Mouse (Mus musculus): Measurements from ENCODE around the gene Tmem259.

Tmem259 gene

GRCm38 (mm10) chr10:80019471-80020131 is 35.5 kb upstream of the Tmem259 start:
- H3K9me3 ChIP-seq (ENCODE audit: low read length): no peaks in the 10 kb centered on the region
- TF ChIP-seq NANOG (IDR thresholded peaks at IDR 0.05; ENCODE audit: borderline replicate concordance, low read length) (no peak), POU5F1 (IDR thresholded peaks at IDR 0.05; ENCODE audit: borderline replicate concordance, low read length) (no peak)
- peaks cover 13% of the 10 kb centered on the region for H3K27me3 ChIP-seq (ENCODE audit: insufficient read depth, low read length)
- peak overlapping the region; percentile 72 for H3K4me3 ChIP-seq (replicated peaks; ENCODE audit: low read length)
- H3K4me1 ChIP-seq (replicated peaks; ENCODE audit: low read depth, low read length): peaks cover 96% of the 10 kb centered on the region
- H3K36me3 ChIP-seq (ENCODE audit: insufficient read depth, low read length): peaks cover 20% of the 10 kb centered on the region

DNA sequence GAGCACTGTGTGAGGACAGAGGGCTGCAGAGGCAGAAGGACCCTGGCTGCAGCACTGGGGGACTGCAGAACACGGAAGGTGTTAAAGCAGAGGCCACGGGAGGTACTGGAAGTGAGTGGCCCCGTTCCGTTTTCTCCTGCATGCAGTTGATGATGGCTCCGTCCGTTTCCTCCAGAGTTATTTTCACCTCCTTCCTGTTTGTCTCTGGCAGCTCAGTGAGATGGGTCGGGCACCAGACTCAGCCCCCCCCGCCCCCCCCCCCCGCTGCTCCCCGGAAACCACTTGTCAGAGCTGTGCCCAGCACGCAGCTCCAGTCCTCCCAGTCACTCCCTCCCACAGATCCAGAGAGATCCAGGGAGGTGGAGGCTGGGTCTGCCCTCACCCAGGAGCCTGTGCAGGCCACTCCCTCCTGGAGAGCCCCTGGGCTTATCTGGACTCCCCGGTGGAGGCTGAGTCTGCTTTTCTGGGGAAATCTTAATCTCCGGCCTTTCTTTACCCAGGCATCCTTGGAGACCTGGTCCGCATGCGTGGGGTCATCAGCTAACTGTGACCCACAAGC is 34.7 kb upstream of the Tmem259 start:
- peaks cover 20% of the 10 kb centered on the region for H3K36me3 ChIP-seq (ENCODE audit: insufficient read depth, low read length)
- peaks cover 96% of the 10 kb centered on the region for H3K4me1 ChIP-seq (replicated peaks; ENCODE audit: low read depth, low read length)
- no peaks in the 10 kb centered on the region for H3K9me3 ChIP-seq (ENCODE audit: low read length)
- TF ChIP-seq NANOG (IDR thresholded peaks at IDR 0.05; ENCODE audit: borderline replicate concordance, low read length) (no peak), CTCF (conservative IDR thresholded peaks at IDR 0.05; ENCODE audit: low read length) (no peak)
- H3K4me3 ChIP-seq (replicated peaks; ENCODE audit: low read length): peak overlapping the region; percentile 72
- H3K27me3 ChIP-seq (ENCODE audit: insufficient read depth, low read length): peaks cover 21% of the 10 kb centered on the region

DNA sequence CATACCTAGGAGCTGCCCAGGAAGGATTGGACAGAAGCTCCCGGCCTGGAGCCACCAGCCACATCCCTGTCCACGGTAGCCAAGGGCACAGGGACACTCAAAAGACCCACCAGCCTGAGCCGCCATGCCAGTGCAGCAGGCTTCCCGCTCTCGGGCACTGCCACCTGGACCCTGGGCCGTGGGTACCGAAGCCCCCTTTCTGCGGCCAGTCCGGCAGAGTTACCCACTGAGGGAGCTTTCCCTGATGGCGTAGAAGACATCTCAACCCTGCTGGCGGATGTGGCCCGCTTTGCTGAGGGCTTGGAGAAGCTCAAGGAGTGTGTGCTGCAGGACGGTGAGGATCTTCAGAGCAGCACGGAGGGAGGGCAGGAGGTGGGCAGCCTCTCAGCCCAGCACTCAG is 33.6 kb upstream of the Tmem259 start:
- H3K9me3 ChIP-seq (ENCODE audit: low read length): no peaks in the 10 kb centered on the region
- TF ChIP-seq POU5F1 (IDR thresholded peaks at IDR 0.05; ENCODE audit: borderline replicate concordance, low read length): no peak
- no peak for TF ChIP-seq NANOG (IDR thresholded peaks at IDR 0.05; ENCODE audit: borderline replicate concordance, low read length)
- TF ChIP-seq CTCF (conservative IDR thresholded peaks at IDR 0.05; ENCODE audit: low read length): no peak
- H3K4me3 ChIP-seq (replicated peaks; ENCODE audit: low read length): peak overlapping the region; percentile 58
- H3K36me3 ChIP-seq (ENCODE audit: insufficient read depth, low read length): peaks cover 19% of the 10 kb centered on the region
- peaks cover 31% of the 10 kb centered on the region for H3K27me3 ChIP-seq (ENCODE audit: insufficient read depth, low read length)
- H3K4me1 ChIP-seq (replicated peaks; ENCODE audit: low read depth, low read length): peaks cover 96% of the 10 kb centered on the region

GRCm38 (mm10) chr10:80017361-80017760 is 33.2 kb upstream of the Tmem259 start:
- Histone ChIP-seq H3K27me3 (ENCODE audit: insufficient read depth, low read length) (peaks cover 31% of the 10 kb centered on the region), H3K9me3 (ENCODE audit: low read length) (no peaks in the 10 kb centered on the region), H3K4me3 (replicated peaks; ENCODE audit: low read length) (peak overlapping the region; percentile 58), H3K4me1 (replicated peaks; ENCODE audit: low read depth, low read length) (peaks cover 96% of the 10 kb centered on the region), H3K36me3 (ENCODE audit: insufficient read depth, low read length) (peaks cover 16% of the 10 kb centered on the region)
- TF ChIP-seq CTCF (conservative IDR thresholded peaks at IDR 0.05; ENCODE audit: low read length) (no peak), POU5F1 (IDR thresholded peaks at IDR 0.05; ENCODE audit: borderline replicate concordance, low read length) (no peak), NANOG (IDR thresholded peaks at IDR 0.05; ENCODE audit: borderline replicate concordance, low read length) (no peak)

DNA sequence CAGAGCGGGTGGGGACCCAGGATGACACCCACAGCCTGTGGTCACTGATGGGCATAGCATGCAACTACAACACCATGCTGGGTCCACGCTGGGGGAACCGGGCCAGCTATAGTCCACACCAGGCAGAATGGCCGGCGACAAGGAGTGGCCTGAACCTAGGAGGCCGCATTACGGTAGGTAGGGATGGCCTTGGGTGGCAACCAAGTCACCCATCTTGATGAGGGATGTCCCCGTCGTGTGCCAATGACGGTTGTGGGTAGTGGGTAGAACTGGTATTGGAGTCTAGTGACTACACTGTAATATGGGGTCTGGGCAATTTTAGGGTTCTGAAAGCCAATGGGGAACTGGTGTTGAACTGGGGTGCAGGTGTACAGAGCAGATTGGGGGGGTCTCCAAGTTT is 32.8 kb upstream of the Tmem259 start:
- H3K27me3 ChIP-seq (ENCODE audit: insufficient read depth, low read length): peaks cover 34% of the 10 kb centered on the region
- peak overlapping the region; percentile 23; the same call in 1 of the 2 replicates for H3K4me3 ChIP-seq (replicated peaks; ENCODE audit: low read length)
- peaks cover 16% of the 10 kb centered on the region for H3K36me3 ChIP-seq (ENCODE audit: insufficient read depth, low read length)
- H3K4me1 ChIP-seq (replicated peaks; ENCODE audit: low read depth, low read length): peaks cover 96% of the 10 kb centered on the region
- TF ChIP-seq NANOG (IDR thresholded peaks at IDR 0.05; ENCODE audit: borderline replicate concordance, low read length): no peak
- TF ChIP-seq POU5F1 (IDR thresholded peaks at IDR 0.05; ENCODE audit: borderline replicate concordance, low read length): no peak
- TF ChIP-seq CTCF (conservative IDR thresholded peaks at IDR 0.05; ENCODE audit: low read length): no peak
- H3K9me3 ChIP-seq (ENCODE audit: low read length): no peaks in the 10 kb centered on the region

GRCm38 (mm10) chr10:80016511-80016910 is 32.4 kb upstream of the Tmem259 start, which contains the start of gene Arhgap45:
TSS of gene Arhgap45 (plus strand) at chr10:80016653.
- H3K4me3 ChIP-seq (replicated peaks; ENCODE audit: low read length): peak within 1 kb of the TSS; percentile 58; the same call in 1 of the 2 replicates
- H3K4me1 ChIP-seq (replicated peaks; ENCODE audit: low read depth, low read length): peaks cover 96% of the 10 kb centered on the region
- H3K9me3 ChIP-seq (ENCODE audit: low read length): no peaks in the 10 kb centered on the region
- peaks cover 34% of the 10 kb centered on the region for H3K27me3 ChIP-seq (ENCODE audit: insufficient read depth, low read length)
- H3K36me3 ChIP-seq (ENCODE audit: insufficient read depth, low read length): peaks cover 19% of the 10 kb centered on the region
- TF ChIP-seq CTCF (conservative IDR thresholded peaks at IDR 0.05; ENCODE audit: low read length) (no peak), NANOG (IDR thresholded peaks at IDR 0.05; ENCODE audit: borderline replicate concordance, low read length) (no peak), POU5F1 (IDR thresholded peaks at IDR 0.05; ENCODE audit: borderline replicate concordance, low read length) (no peak)

GRCm38 (mm10) chr10:80015583-80015982 is 31.5 kb upstream of the Tmem259 start:
- peaks cover 34% of the 10 kb centered on the region for H3K27me3 ChIP-seq (ENCODE audit: insufficient read depth, low read length)
- H3K4me1 ChIP-seq (replicated peaks; ENCODE audit: low read depth, low read length): peaks cover 88% of the 10 kb centered on the region
- peaks cover 27% of the 10 kb centered on the region for H3K36me3 ChIP-seq (ENCODE audit: insufficient read depth, low read length)
- no peak overlapping the region for H3K4me3 ChIP-seq (replicated peaks; ENCODE audit: low read length)
- no peak for TF ChIP-seq NANOG (IDR thresholded peaks at IDR 0.05; ENCODE audit: borderline replicate concordance, low read length)
- TF ChIP-seq POU5F1 (IDR thresholded peaks at IDR 0.05; ENCODE audit: borderline replicate concordance, low read length): no peak
- no peak for TF ChIP-seq CTCF (conservative IDR thresholded peaks at IDR 0.05; ENCODE audit: low read length)
- no peaks in the 10 kb centered on the region for H3K9me3 ChIP-seq (ENCODE audit: low read length)

DNA sequence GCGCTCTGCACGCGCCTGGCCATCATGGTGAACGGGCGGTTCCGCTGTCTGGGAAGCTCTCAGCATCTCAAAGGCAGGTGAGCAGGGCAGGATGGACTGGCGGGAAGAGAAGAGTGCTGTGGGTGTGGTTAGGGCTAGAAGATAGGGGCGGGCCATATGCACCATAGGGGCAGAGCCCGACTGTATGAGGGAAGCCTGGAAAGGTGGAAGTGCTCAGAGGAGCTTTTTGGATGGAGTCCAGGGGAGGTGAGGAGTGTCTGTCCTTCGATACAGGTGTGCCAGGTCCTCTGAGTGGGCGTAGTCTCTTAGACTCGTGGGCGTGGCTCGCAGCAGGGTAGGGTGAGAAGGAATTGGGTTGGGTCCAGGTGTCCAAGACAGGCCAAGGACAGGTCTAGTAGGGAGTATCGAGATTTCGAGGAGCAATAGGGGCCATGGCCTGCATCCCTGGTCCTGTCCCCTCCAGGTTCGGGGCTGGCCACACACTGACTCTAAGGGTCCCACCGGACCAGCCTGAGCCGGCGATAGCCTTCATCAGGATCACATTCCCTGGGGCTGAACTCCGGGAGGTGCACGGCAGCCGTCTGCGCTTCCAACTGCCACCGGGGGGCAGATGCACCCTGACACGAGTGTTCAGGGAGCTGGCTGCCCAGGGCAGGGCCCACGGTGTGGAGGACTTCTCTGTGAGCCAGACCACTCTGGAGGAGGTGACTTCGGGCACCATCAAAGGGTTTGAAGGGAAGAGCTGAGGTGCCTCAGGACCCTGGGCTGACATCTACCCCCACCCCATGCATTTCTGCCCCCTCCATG is 30.6 kb upstream of the Tmem259 start:
- H3K36me3 ChIP-seq (ENCODE audit: insufficient read depth, low read length): peaks cover 36% of the 10 kb centered on the region
- peak overlapping the region; percentile 70 for H3K4me3 ChIP-seq (replicated peaks; ENCODE audit: low read length)
- H3K4me1 ChIP-seq (replicated peaks; ENCODE audit: low read depth, low read length): peaks cover 79% of the 10 kb centered on the region
- H3K27me3 ChIP-seq (ENCODE audit: insufficient read depth, low read length): peaks cover 34% of the 10 kb centered on the region
- H3K9me3 ChIP-seq (ENCODE audit: low read length): no peaks in the 10 kb centered on the region
- TF ChIP-seq POU5F1 (IDR thresholded peaks at IDR 0.05; ENCODE audit: borderline replicate concordance, low read length): no peak
- TF ChIP-seq CTCF (conservative IDR thresholded peaks at IDR 0.05; ENCODE audit: low read length): no peak
- no peak for TF ChIP-seq NANOG (IDR thresholded peaks at IDR 0.05; ENCODE audit: borderline replicate concordance, low read length)
